24 mouse cellular contexts compared by ENCODE assay signal in the genomic region with DNA sequence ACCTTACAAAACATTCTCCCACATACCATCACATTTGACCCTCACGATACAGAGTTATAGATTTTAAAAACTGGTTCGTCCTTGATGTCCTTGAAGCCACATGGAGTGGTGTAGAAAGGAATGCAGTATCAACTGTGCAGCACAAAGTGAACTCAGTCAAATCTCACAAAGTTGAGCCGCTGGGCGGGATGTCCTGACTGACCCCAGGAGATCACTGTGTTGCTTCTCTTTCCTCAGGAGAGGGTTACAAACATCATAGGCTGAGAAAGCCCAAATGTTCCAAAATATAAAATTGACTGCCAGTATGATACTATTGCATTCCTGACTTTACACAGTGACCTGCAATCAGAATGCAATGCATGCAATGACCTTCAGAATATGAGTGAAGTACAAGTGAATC. TPM values are rescaled to one million over a fixed set of nuclear protein-coding genes. Genes with fewer than 3 reads are reported as not detected.
"Had no signal": no experiment of that assay in that cellular context is flagged by ENCODE, and none has a peak within 500 bp of the region (broad histone marks: within the 10 kb centered on the region; RNA-seq: fewer than 3 reads in every experiment).

No protein-coding gene starts in this region.

- H3K27ac ChIP-seq: limb, embryonic 12.5 days; limb, embryonic 15.5 days; liver, embryonic 14.5 days; macrophage; midbrain, embryonic 12.5 days; midbrain, embryonic 15.5 days; neural tube, embryonic 12.5 days; neural tube, embryonic 15.5 days; stomach, embryonic 15.5 days had no signal

- H3K4me3 ChIP-seq: limb, embryonic 12.5 days; limb, embryonic 15.5 days; midbrain, embryonic 12.5 days; midbrain, embryonic 15.5 days; neural tube, embryonic 12.5 days; neural tube, embryonic 15.5 days; stomach, embryonic 15.5 days had no signal

- H3K27me3 ChIP-seq: limb, embryonic 12.5 days; limb, embryonic 15.5 days; midbrain, embryonic 12.5 days; midbrain, embryonic 15.5 days; neural tube, embryonic 12.5 days; neural tube, embryonic 15.5 days; stomach, embryonic 15.5 days had no signal

- DNase-seq: left cerebral cortex, postnatal 4 days; liver, postnatal 0 days; lung, embryonic 14.5 days; retina, postnatal 1 day; right cerebral cortex, postnatal 25 days; spleen, adult 18-20 months; thymus, adult 2 months; thymus, postnatal 14 days; thymus, postnatal 4 days had no signal

- H3K4me1 ChIP-seq: limb, embryonic 12.5 days; limb, embryonic 15.5 days; midbrain, embryonic 12.5 days; midbrain, embryonic 15.5 days; neural tube, embryonic 12.5 days; neural tube, embryonic 15.5 days; stomach, embryonic 15.5 days had no signal

- H3K36me3 ChIP-seq: limb, embryonic 12.5 days; limb, embryonic 15.5 days; midbrain, embryonic 12.5 days; midbrain, embryonic 15.5 days; neural tube, embryonic 12.5 days; neural tube, embryonic 15.5 days; stomach, embryonic 15.5 days had no signal

RNA-seq across cellular contexts. Expression of a gene that starts 2.6 kb away (rescaled TPM):
- total RNA-seq: layer of hippocampus, adult 18-20 months; layer of hippocampus, postnatal 14 days; left cerebral cortex, adult 8-10 months; left cerebral cortex, postnatal 14 days; left cerebral cortex, postnatal 4 days; megakaryocyte, adult 5-6 weeks had no signal
- polyA plus RNA-seq: limb, embryonic 12.5 days; limb, embryonic 15.5 days; lung, embryonic 14.5 days; lung, postnatal 0 days; macrophage; midbrain, embryonic 12.5 days; midbrain, embryonic 15.5 days had no signal

RNA-seq across cellular contexts. Expression of a gene that starts 30.8 kb away (rescaled TPM):
- total RNA-seq: layer of hippocampus, adult 18-20 months; layer of hippocampus, postnatal 14 days; left cerebral cortex, postnatal 14 days; left cerebral cortex, postnatal 4 days; megakaryocyte, adult 5-6 weeks had no signal
- polyA plus RNA-seq: limb, embryonic 15.5 days; lung, embryonic 14.5 days; lung, postnatal 0 days; macrophage; midbrain, embryonic 15.5 days had no signal
